Mouse (Mus musculus) CH12.LX (cell line): ENCODE measurements around the gene Bicd1. TPM values are rescaled to one million over a fixed set of nuclear protein-coding genes. Genes with fewer than 3 reads are reported as not detected.
"Not testable (repeated sequence)": the region's sequence is repeated elsewhere in the genome, so short reads cannot be mapped to it uniquely, and the experiment has no call there.

Experiments
- DNase-seq: peaks from one replicate; pipeline ENCODE4 v3.0.0-alpha.2; 2013; ENCODE audit errors: extremely low read depth
- H3K27ac ChIP-seq: 2 replicates; pipeline ENCODE4 v1.5.1; 2012; ENCODE audit warnings: low read depth, mild to moderate bottlenecking, control low read depth, moderate library complexity; ENCODE audit not compliant: insufficient read depth
- H3K27me3 ChIP-seq: replicated peaks from 2 replicates; pipeline ENCODE3; 2012; ENCODE audit warnings: inconsistent platforms
- H3K36me3 ChIP-seq, 2 experiments: replicated peaks in 1 of 2; 2 replicates each; pipeline versions ENCODE3 to v1.6.1; 2012; ENCODE audit warnings: inconsistent platforms in 1 of 2, low read length in 1 of 2, mild to moderate bottlenecking in 1 of 2, mixed read lengths in 1 of 2, moderate library complexity in 1 of 2; ENCODE audit not compliant: control insufficient read depth in 1 of 2, insufficient read depth in 1 of 2
- H3K4me1 ChIP-seq, 2 experiments: 2 replicates each; pipeline ENCODE4 v1.6.1; 2012; ENCODE audit warnings: inconsistent platforms in 1 of 2, moderate library complexity in 1 of 2; ENCODE audit not compliant: insufficient read depth in 2 of 2, control insufficient read depth in 1 of 2
- H3K4me2 ChIP-seq: 2 replicates; pipeline ENCODE4 v1.6.1; 2012; ENCODE audit warnings: low read depth, mild to moderate bottlenecking, control low read depth; ENCODE audit not compliant: poor library complexity, insufficient read depth, severe bottlenecking
- H3K4me3 ChIP-seq, 3 experiments: fragments of 150-350 bp in 1 of 3; sonication (generic) in 1 of 3; replicated peaks in 1 of 3; 2 replicates each; pipeline versions ENCODE3 to v1.5.1; 2011 to 2012; ENCODE audit warnings: low read depth in 2 of 3, low read length in 2 of 3, mild to moderate bottlenecking in 2 of 3, moderate library complexity in 2 of 3, control low read depth in 1 of 3, improper control_type of control experiment in 1 of 3, inconsistent platforms in 1 of 3, mixed read lengths in 1 of 3; ENCODE audit not compliant: poor library complexity in 1 of 3
- H3K79me2 ChIP-seq: replicated peaks from 2 replicates; pipeline ENCODE4 v1.6.1; 2012; ENCODE audit warnings: mild to moderate bottlenecking, moderate library complexity; ENCODE audit not compliant: control insufficient read depth, poor library complexity, insufficient read depth, severe bottlenecking; ENCODE audit errors: extremely low read depth
- H3K9ac ChIP-seq: 2 replicates; pipeline ENCODE4 v1.6.1; 2012; ENCODE audit warnings: low read depth, mild to moderate bottlenecking, control low read depth, moderate library complexity; ENCODE audit not compliant: insufficient read depth
- H3K9me3 ChIP-seq: replicated peaks from 2 replicates; pipeline ENCODE3; 2012; ENCODE audit warnings: low read length, inconsistent platforms, mixed read lengths
- CTCF ChIP-seq, 2 experiments: IDR thresholded peaks in 1 of 2; conservative IDR thresholded peaks in 1 of 2; 2 replicates each; pipeline ENCODE4 v1.5.1; 2011 to 2012; ENCODE audit warnings: low read depth in 2 of 2, low read length in 2 of 2, improper control_type of control experiment in 1 of 2, inconsistent platforms in 1 of 2, mild to moderate bottlenecking in 1 of 2, moderate library complexity in 1 of 2
- E2F4 ChIP-seq: IDR thresholded peaks from 2 replicates; pipeline ENCODE4 v1.6.1; 2011; ENCODE audit warnings: low read depth, low read length, improper control_type of control experiment; ENCODE audit not compliant: insufficient replicate concordance
- ELF1 ChIP-seq: IDR thresholded peaks from 2 replicates; pipeline ENCODE4 v1.6.1; 2014; ENCODE audit warnings: low read depth, mild to moderate bottlenecking, inconsistent platforms, low read length, improper control_type of control experiment
- EP300 ChIP-seq: IDR thresholded peaks from 2 replicates; pipeline ENCODE4 v1.6.1; 2011; ENCODE audit warnings: low read length, improper control_type of control experiment
- ETS1 ChIP-seq: conservative IDR thresholded peaks from 2 replicates; pipeline ENCODE4 v1.6.1; 2012; ENCODE audit warnings: low read depth, mild to moderate bottlenecking, inconsistent platforms, low read length, improper control_type of control experiment, moderate library complexity
- GABPA ChIP-seq: IDR thresholded peaks from 2 replicates; pipeline ENCODE4 v1.6.1; 2012; ENCODE audit warnings: low read depth, low read length, improper control_type of control experiment, inconsistent platforms; ENCODE audit not compliant: insufficient replicate concordance
- HCFC1 ChIP-seq: IDR thresholded peaks from 2 replicates; pipeline ENCODE4 v1.6.1; 2012; ENCODE audit warnings: low read depth, mild to moderate bottlenecking, inconsistent platforms, low read length, improper control_type of control experiment
- KAT2A ChIP-seq: IDR thresholded peaks from 2 replicates; pipeline ENCODE4 v1.6.1; 2012; ENCODE audit warnings: low read length, improper control_type of control experiment, inconsistent platforms; ENCODE audit not compliant: insufficient replicate concordance
- MAX ChIP-seq: IDR thresholded peaks from 2 replicates; pipeline ENCODE4 v1.6.1; 2011; ENCODE audit warnings: low read length, improper control_type of control experiment
- MAZ ChIP-seq: IDR thresholded peaks from 2 replicates; pipeline ENCODE4 v1.6.1; 2012; ENCODE audit warnings: low read depth, mild to moderate bottlenecking, inconsistent platforms, low read length, improper control_type of control experiment, moderate library complexity
- MXI1 ChIP-seq: IDR thresholded peaks from 2 replicates; pipeline ENCODE4 v1.6.1; 2011; ENCODE audit warnings: mild to moderate bottlenecking, low read depth, low read length, improper control_type of control experiment
- NRF1 ChIP-seq: IDR thresholded peaks from 2 replicates; pipeline ENCODE4 v1.6.1; 2014; ENCODE audit warnings: low read depth, mild to moderate bottlenecking, inconsistent platforms, low read length, improper control_type of control experiment, moderate library complexity
- RAD21 ChIP-seq: IDR thresholded peaks from 2 replicates; pipeline ENCODE4 v1.6.1; 2011; ENCODE audit warnings: low read depth, mild to moderate bottlenecking, low read length, improper control_type of control experiment, moderate library complexity
- RCOR1 ChIP-seq: conservative IDR thresholded peaks from 2 replicates; pipeline ENCODE4 v1.6.1; 2012; ENCODE audit warnings: low read depth, mild to moderate bottlenecking, inconsistent platforms, low read length, improper control_type of control experiment
- SIN3A ChIP-seq: IDR thresholded peaks from 2 replicates; pipeline ENCODE4 v1.6.1; 2012; ENCODE audit warnings: low read length, improper control_type of control experiment, inconsistent platforms
- SMC3 ChIP-seq: IDR thresholded peaks from 2 replicates; pipeline ENCODE4 v1.6.1; 2011; ENCODE audit warnings: low read depth, low read length, improper control_type of control experiment
- TCF12 ChIP-seq: IDR thresholded peaks from 2 replicates; pipeline ENCODE4 v1.6.1; 2014; ENCODE audit warnings: low read depth, mild to moderate bottlenecking, inconsistent platforms, low read length, improper control_type of control experiment
- UBTF ChIP-seq: IDR thresholded peaks from 2 replicates; pipeline ENCODE4 v1.6.1; 2012; ENCODE audit warnings: low read depth, mild to moderate bottlenecking, inconsistent platforms, low read length, improper control_type of control experiment, moderate library complexity
- USF2 ChIP-seq: conservative IDR thresholded peaks from 2 replicates; pipeline ENCODE4 v1.6.1; 2011; ENCODE audit warnings: low read depth, low read length, improper control_type of control experiment
- ZC3H11A ChIP-seq: IDR thresholded peaks from 2 replicates; pipeline ENCODE4 v1.6.1; 2012; ENCODE audit warnings: low read depth, mild to moderate bottlenecking, inconsistent platforms, low read length, improper control_type of control experiment
- ZMIZ1 ChIP-seq: IDR thresholded peaks from 2 replicates; pipeline ENCODE4 v1.6.1; 2012; ENCODE audit warnings: low read depth, mild to moderate bottlenecking, inconsistent platforms, low read length, improper control_type of control experiment
- dilution Hi-C: fragments of 300-500 bp; cut with MboI; formaldehyde crosslinking; loops from 2 replicates; pipeline ENCODE4 v1.14.3; 2020; ENCODE audit warnings: low sequenced_read_pairs; ENCODE audit not compliant: extremely low pct_unique_long_range_greater_than_20kb, extremely low pct_ligation_motif_present
- in situ Hi-C: fragments of 300-500 bp; cut with MboI; formaldehyde crosslinking; loops from 3 replicates; pipeline ENCODE4 v1.14.3; 2019; ENCODE audit warnings: low sequenced_read_pairs, low pct_ligation_motif_present, low pct_unique_long_range_greater_than_20kb, mixed read lengths
- polyA plus RNA-seq: library from polyadenylated mRNA; unstranded; fragments of >175 nt; gene quantifications from 2 replicates; pipeline ENCODE4 v1.2.1, GENCODE M21; 2012; ENCODE audit warnings: low read depth; ENCODE audit not compliant: insufficient read length
- total RNA-seq, 2 experiments: library from RNA; depleted of rRNA; stranded (reverse); fragments of 300-350 nt in 1 of 2; fragments of >200 nt in 1 of 2; gene quantifications; 2 replicates each; pipeline ENCODE4 v1.2.3; 2012 to 2014

Gene Bicd1
- total and polyA plus RNA-seq, 3 experiments: 0.11 TPM; not detected in 2

DNA sequence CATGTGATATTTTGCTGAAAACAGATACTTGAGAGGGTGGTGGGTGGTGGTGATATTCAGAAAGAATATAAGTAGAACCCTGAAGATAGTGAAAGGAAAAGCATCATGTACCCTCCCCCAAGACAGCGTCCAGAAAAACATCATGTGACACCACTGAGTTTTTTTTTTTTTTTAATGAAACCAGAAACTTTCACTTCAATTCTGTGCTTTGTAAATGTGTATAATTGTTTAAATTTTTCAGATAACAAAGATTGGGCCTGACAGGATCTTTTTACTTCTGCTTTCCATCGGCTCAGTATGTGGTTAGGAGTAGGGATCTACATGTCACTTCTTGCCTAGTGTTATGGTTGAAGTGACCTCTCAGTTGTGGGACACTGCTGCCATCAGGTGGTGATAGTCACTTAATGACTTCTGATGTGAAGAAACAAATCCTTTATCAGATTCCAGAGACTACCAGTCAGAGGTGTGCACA, 33.7 kb upstream of the Bicd1 start (continued):
- TF ChIP-seq UBTF (no peak), SIN3A (no peak), MXI1 (no peak), NRF1 (no peak), HCFC1 (no peak), E2F4 (no peak), CTCF (conservative IDR thresholded peaks at IDR 0.05 in 1 of 2, IDR thresholded peaks at IDR 0.05 in 1 of 2; ENCODE audit: low read depth in 2 of 2, low read length in 2 of 2) (peak; percentile 52 to 96; a peak in 3 of 4 replicates), KAT2A (no peak), USF2 (peak; percentile 40; the same call in 1 of the 2 replicates)

DNA sequence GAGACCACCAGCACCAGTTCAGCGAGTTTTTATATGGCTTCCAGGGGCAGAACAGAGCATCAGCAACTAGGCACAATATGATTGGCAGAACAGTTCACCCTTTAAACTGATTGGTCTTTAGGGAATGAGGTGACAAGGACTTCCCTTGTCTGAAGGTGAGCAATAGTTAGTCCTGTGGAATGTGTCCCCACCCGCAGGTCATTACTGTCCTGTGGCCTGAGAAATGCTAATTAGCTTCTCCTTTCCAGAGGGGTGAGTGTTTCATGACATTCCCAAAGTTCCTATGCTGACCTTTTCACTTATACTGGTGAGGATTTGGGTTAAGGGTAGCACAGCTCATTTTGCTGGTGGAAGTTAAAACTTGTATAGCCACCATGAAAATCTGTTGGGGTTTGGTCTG, 25.2 kb upstream of the Bicd1 start:
- in situ Hi-C loops: no loop called here

DNA sequence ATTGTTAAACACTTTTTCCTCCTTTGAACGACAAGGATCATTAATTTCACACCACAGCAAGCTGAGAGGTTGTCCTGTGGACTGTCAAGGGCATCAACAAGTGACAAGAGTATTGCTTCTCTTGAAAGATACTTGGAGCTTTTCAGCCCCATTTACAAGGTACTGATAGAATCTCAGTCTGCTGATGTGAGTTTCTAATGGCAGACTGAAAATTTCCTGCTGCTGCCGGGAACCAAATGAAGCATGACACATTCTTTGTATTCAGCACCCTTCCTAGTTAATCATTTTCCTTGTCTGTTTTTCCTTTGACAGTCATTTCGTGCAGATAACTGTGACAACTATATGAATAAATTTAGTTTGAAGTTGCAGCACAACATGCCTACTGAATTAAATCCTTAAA, 22.3 kb upstream of the Bicd1 start:
- no peak for DNase-seq
- in situ Hi-C loops (no loop called here), dilution Hi-C loops (no loop called here)
- Histone ChIP-seq H3K9me3 (no peaks in the 10 kb centered on the region), H3K79me2 (no peaks in the 10 kb centered on the region), H3K36me3 (no peaks in the 10 kb centered on the region), H3K27me3 (no peaks in the 10 kb centered on the region), H3K27ac (no peak overlapping the region), H3K4me2 (no peak overlapping the region), H3K9ac (no peak overlapping the region), H3K4me3 (no peak overlapping the region), H3K4me1 (no peaks in the 10 kb centered on the region)
- TF ChIP-seq SMC3: no peak
- TF ChIP-seq TCF12: no peak
- no peak for TF ChIP-seq CTCF (conservative IDR thresholded peaks at IDR 0.05 in 1 of 2, IDR thresholded peaks at IDR 0.05 in 1 of 2; ENCODE audit: low read depth in 2 of 2, low read length in 2 of 2)
- no peak for TF ChIP-seq RCOR1
- no peak for TF ChIP-seq GABPA
- TF ChIP-seq MAX: no peak

More for the DNA sequence above, 25.2 kb upstream of the Bicd1 start:
- Histone ChIP-seq H3K4me3 (no peak overlapping the region), H3K4me1 (no peaks in the 10 kb centered on the region), H3K79me2 (no peaks in the 10 kb centered on the region), H3K27ac (no peak overlapping the region), H3K9ac (no peak overlapping the region), H3K36me3 (no peaks in the 10 kb centered on the region), H3K27me3 (no peaks in the 10 kb centered on the region), H3K9me3 (no peaks in the 10 kb centered on the region), H3K4me2 (no peak overlapping the region)
- no peak for TF ChIP-seq ZC3H11A
- TF ChIP-seq MAX: no peak
- no peak for TF ChIP-seq EP300
- no peak for TF ChIP-seq CTCF (conservative IDR thresholded peaks at IDR 0.05 in 1 of 2, IDR thresholded peaks at IDR 0.05 in 1 of 2; ENCODE audit: low read depth in 2 of 2, low read length in 2 of 2)
- no peak for TF ChIP-seq HCFC1
- no peak for TF ChIP-seq SIN3A
- no peak for TF ChIP-seq MAZ
- no peak for TF ChIP-seq ETS1
- TF ChIP-seq ELF1: no peak
- TF ChIP-seq GABPA: no peak
- no peak for TF ChIP-seq RAD21
- TF ChIP-seq MXI1: no peak
- no peak for TF ChIP-seq UBTF
- TF ChIP-seq ZMIZ1: no peak
- no peak for TF ChIP-seq E2F4
- dilution Hi-C loops: no loop called here
- DNase-seq: no peak

DNA sequence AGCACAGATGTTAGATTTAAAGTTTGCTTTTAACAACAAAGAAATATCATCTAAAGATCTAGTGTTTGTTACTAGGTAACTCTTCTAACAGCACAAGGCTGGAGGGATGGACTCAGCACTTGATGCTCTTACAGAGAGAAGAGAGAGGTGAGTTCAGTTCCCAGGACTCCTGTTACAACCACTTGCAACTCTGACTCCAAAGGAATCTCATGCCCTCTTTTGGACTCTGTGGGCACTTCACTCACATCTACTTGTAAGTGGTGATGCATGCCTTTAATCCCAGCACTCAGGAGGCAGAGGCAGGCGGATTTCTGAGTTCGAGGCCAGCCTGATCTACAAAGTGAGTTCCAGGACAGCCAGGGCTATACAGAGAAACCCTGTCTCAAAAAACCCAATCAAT, 19.1 kb upstream of the Bicd1 start:
- DNase-seq, H3K9ac ChIP-seq, H3K9me3 ChIP-seq, in situ Hi-C loops, H3K4me2 ChIP-seq, dilution Hi-C loops, H3K27ac ChIP-seq, H3K36me3 ChIP-seq, H3K4me3 ChIP-seq, H3K4me1 ChIP-seq, H3K27me3 ChIP-seq, H3K79me2 ChIP-seq: not testable (repeated sequence)
